Mouse (Mus musculus) heart, embryonic 13.5 days (tissue): Measurements from ENCODE around the gene Plxnd1. TPM values are rescaled to one million over a fixed set of nuclear protein-coding genes. Genes with fewer than 3 reads are reported as not detected.
A peak's percentile ranks its signal among the peaks of the same experiment; 100 is the strongest.

Experiments used
- ATAC-seq: fragments of 200-750 bp; cut with Nextera tagmentation; 2 replicates; pipeline ENCODE4 v1.8.0; 2017; ENCODE audit warnings: moderate TSS enrichment; ENCODE audit not compliant: insufficient number of reproducible peaks, low FRiP score, low TSS enrichment; ENCODE audit errors: extremely low read depth
- H3K27ac ChIP-seq: fragments of 300-500 bp; sonication (generic); replicated peaks from 2 replicates; pipeline ENCODE4 v1.5.1; 2015; ENCODE audit warnings: moderate library complexity, mild to moderate bottlenecking, inconsistent platforms
- H3K27me3 ChIP-seq: fragments of 300-500 bp; sonication (generic); replicated peaks from 2 replicates; pipeline ENCODE4 v1.6.1; 2015; ENCODE audit warnings: mild to moderate bottlenecking, inconsistent platforms
- H3K36me3 ChIP-seq: fragments of 300-500 bp; sonication (generic); 2 replicates; pipeline ENCODE4 v1.6.1; 2015; ENCODE audit warnings: mild to moderate bottlenecking, inconsistent platforms
- H3K4me1 ChIP-seq: fragments of 300-500 bp; sonication (generic); 2 replicates; pipeline ENCODE4 v1.6.1; 2015; ENCODE audit warnings: inconsistent platforms
- H3K4me2 ChIP-seq: fragments of 300-500 bp; sonication (generic); 2 replicates; pipeline ENCODE4 v1.6.1; 2015; ENCODE audit warnings: inconsistent platforms, mild to moderate bottlenecking, moderate library complexity
- H3K4me3 ChIP-seq: fragments of 300-500 bp; sonication (generic); 2 replicates; pipeline ENCODE4 v1.5.1; 2015; ENCODE audit warnings: moderate library complexity, mild to moderate bottlenecking, inconsistent platforms
- H3K9ac ChIP-seq: fragments of 300-500 bp; sonication (generic); 2 replicates; pipeline ENCODE4 v1.6.1; 2015; ENCODE audit warnings: inconsistent platforms, mild to moderate bottlenecking, moderate library complexity
- H3K9me3 ChIP-seq: fragments of 300-500 bp; sonication (generic); 2 replicates; pipeline ENCODE4 v1.6.1; 2016; ENCODE audit warnings: inconsistent platforms
- WGBS: fragments of 180-500 bp; shearing (Covaris S2); methylation state at CpG from one replicate; pipeline ENCODE4 v1.1.7; 2015; ENCODE audit warnings: mixed read lengths; 5-methylcytosine and 5-hydroxymethylcytosine counted together
- polyA plus RNA-seq: library from polyadenylated mRNA; unstranded; fragments of >200 nt; fragmentation: Nextera tagmentation; extraction: Ambion mirVana; gene quantifications from 2 replicates; pipeline ENCODE4 v1.2.1, GENCODE M21; 2015

Gene Plxnd1
- polyA plus RNA-seq, 1 experiment from 2014 or later = 39.6 TPM

- no peaks in the 10 kb centered on the region for H3K36me3 ChIP-seq
- peaks cover 20% of the 10 kb centered on the region for H3K4me1 ChIP-seq
Observed at GRCm38 (mm10) chr6:115932391-115932790, 62.4 kb downstream of the Plxnd1 start.

GRCm38 (mm10) chr6:115931639-115932038, 63.2 kb downstream of the Plxnd1 start, which contains the start of gene Rho:
Gene Rho, plus strand, starts transcription at chr6:115931748.
- H3K27me3 ChIP-seq = no peaks in the 10 kb centered on the region; the same call in 1 of the 2 replicates
- ATAC-seq = no peak
- WGBS = 78% methylated on average over 14 of the region's 14 CpGs
- H3K4me1 ChIP-seq = peaks cover 20% of the 10 kb centered on the region
- H3K36me3 ChIP-seq = no peaks in the 10 kb centered on the region
- no peak within 1 kb of the TSS for H3K27ac ChIP-seq
- H3K9me3 ChIP-seq = no peaks in the 10 kb centered on the region
- H3K9ac ChIP-seq = peak within 1 kb of the TSS; percentile 40; the same call in 1 of the 2 replicates
- no peak within 1 kb of the TSS for H3K4me3 ChIP-seq
- H3K4me2 ChIP-seq = no peak within 1 kb of the TSS

More at GRCm38 (mm10) chr6:115932391-115932790, 62.4 kb downstream of the Plxnd1 start:
- 79% methylated on average over 3 of the region's 3 CpGs for WGBS
- H3K4me2 ChIP-seq = no peak overlapping the region
- H3K27ac ChIP-seq = no peak overlapping the region
- no peak overlapping the region for H3K9ac ChIP-seq
- no peaks in the 10 kb centered on the region; the same call in 1 of the 2 replicates for H3K27me3 ChIP-seq
- no peak overlapping the region for H3K4me3 ChIP-seq
- no peaks in the 10 kb centered on the region for H3K9me3 ChIP-seq
- no peak for ATAC-seq

- WGBS = 25% methylated on average over 5 of the region's 5 CpGs
- H3K27ac ChIP-seq = peak overlapping the region; percentile 6; the same call in 1 of the 2 replicates
- no peak overlapping the region for H3K4me3 ChIP-seq
- no peaks in the 10 kb centered on the region; the same call in 1 of the 2 replicates for H3K27me3 ChIP-seq
- H3K4me2 ChIP-seq = no peak overlapping the region
- H3K4me1 ChIP-seq = peaks cover 25% of the 10 kb centered on the region
- ATAC-seq = no peak
- no peaks in the 10 kb centered on the region for H3K9me3 ChIP-seq
- H3K36me3 ChIP-seq = no peaks in the 10 kb centered on the region
- no peak overlapping the region for H3K9ac ChIP-seq
Observed at GRCm38 (mm10) chr6:115930018-115930417, 64.8 kb downstream of the Plxnd1 start.

GRCm38 (mm10) chr6:115927292-115928242, 67.2 kb downstream of the Plxnd1 start:
- no peaks in the 10 kb centered on the region; the same call in 1 of the 2 replicates for H3K27me3 ChIP-seq
- H3K9ac ChIP-seq = no peak overlapping the region
- no peak for ATAC-seq
- H3K9me3 ChIP-seq = no peaks in the 10 kb centered on the region
- peaks cover 9% of the 10 kb centered on the region; the same call in 1 of the 2 replicates for H3K36me3 ChIP-seq
- no peak overlapping the region for H3K27ac ChIP-seq
- H3K4me3 ChIP-seq = no peak overlapping the region
- H3K4me1 ChIP-seq = peaks cover 36% of the 10 kb centered on the region
- 81% methylated on average over 10 of the region's 10 CpGs for WGBS
- no peak overlapping the region for H3K4me2 ChIP-seq

- Histone ChIP-seq H3K27ac (no peak overlapping the region), H3K9ac (no peak overlapping the region), H3K36me3 (peaks cover 9% of the 10 kb centered on the region; the same call in 1 of the 2 replicates), H3K4me2 (no peak overlapping the region), H3K4me3 (no peak overlapping the region), H3K27me3 (no peaks in the 10 kb centered on the region), H3K4me1 (peaks cover 33% of the 10 kb centered on the region), H3K9me3 (no peaks in the 10 kb centered on the region)
- WGBS = 83% methylated on average over 10 of the region's 10 CpGs
- no peak for ATAC-seq
Observed at GRCm38 (mm10) chr6:115926416-115926815, 68.4 kb downstream of the Plxnd1 start.

- Histone ChIP-seq H3K4me3 (no peak overlapping the region), H3K9ac (peak overlapping the region; percentile 47; the same call in 1 of the 2 replicates), H3K4me2 (no peak overlapping the region), H3K27me3 (no peaks in the 10 kb centered on the region), H3K36me3 (peaks cover 9% of the 10 kb centered on the region; the same call in 1 of the 2 replicates), H3K9me3 (no peaks in the 10 kb centered on the region), H3K4me1 (peaks cover 35% of the 10 kb centered on the region), H3K27ac (peak overlapping the region; percentile 25; the same call in 1 of the 2 replicates)
- WGBS = 27% methylated on average over 6 of the region's 6 CpGs
- peak; percentile 40; the same call in 1 of the 2 replicates for ATAC-seq
Observed at GRCm38 (mm10) chr6:115924829-115925228, 70.0 kb downstream of the Plxnd1 start.

GRCm38 (mm10) chr6:115919876-115920275, 74.9 kb downstream of the Plxnd1 start:
- Histone ChIP-seq H3K27ac (no peak overlapping the region), H3K9me3 (no peaks in the 10 kb centered on the region), H3K4me3 (no peak overlapping the region), H3K36me3 (peaks cover 9% of the 10 kb centered on the region; the same call in 1 of the 2 replicates), H3K4me2 (no peak overlapping the region), H3K27me3 (no peaks in the 10 kb centered on the region), H3K9ac (no peak overlapping the region), H3K4me1 (peaks cover 61% of the 10 kb centered on the region)
- 76% methylated on average over 5 of the region's 5 CpGs for WGBS
- no peak for ATAC-seq

- no peak overlapping the region for H3K27ac ChIP-seq
- peaks cover 5% of the 10 kb centered on the region; the same call in 1 of the 2 replicates for H3K36me3 ChIP-seq
- no peaks in the 10 kb centered on the region for H3K27me3 ChIP-seq
- 78% methylated on average over 1 of the region's 1 CpGs for WGBS
- ATAC-seq = no peak
- H3K4me3 ChIP-seq = no peak overlapping the region
- H3K4me2 ChIP-seq = no peak overlapping the region
- H3K9me3 ChIP-seq = no peaks in the 10 kb centered on the region
- peaks cover 59% of the 10 kb centered on the region for H3K4me1 ChIP-seq
- H3K9ac ChIP-seq = no peak overlapping the region
Observed at GRCm38 (mm10) chr6:115918615-115919014, 76.2 kb downstream of the Plxnd1 start.

- H3K4me3 ChIP-seq = no peak overlapping the region
Observed at GRCm38 (mm10) chr6:115916611-115917010, 78.2 kb downstream of the Plxnd1 start.

GRCm38 (mm10) chr6:115915601-115916445, 79.0 kb downstream of the Plxnd1 start:
- peak overlapping the region; percentile 91 for H3K27ac ChIP-seq
- H3K4me1 ChIP-seq = peaks cover 82% of the 10 kb centered on the region
- H3K9me3 ChIP-seq = no peaks in the 10 kb centered on the region
- H3K36me3 ChIP-seq = no peaks in the 10 kb centered on the region
- H3K9ac ChIP-seq = peak overlapping the region; percentile 64
- WGBS = 18% methylated on average over 17 of the region's 17 CpGs
- no peaks in the 10 kb centered on the region for H3K27me3 ChIP-seq
- H3K4me3 ChIP-seq = no peak overlapping the region
- ATAC-seq = no peak
- H3K4me2 ChIP-seq = peak overlapping the region; percentile 43

More at GRCm38 (mm10) chr6:115916611-115917010, 78.2 kb downstream of the Plxnd1 start:
- no peaks in the 10 kb centered on the region for H3K36me3 ChIP-seq
- WGBS = 40% methylated on average over 5 of the region's 5 CpGs
- H3K27ac ChIP-seq = peak overlapping the region; percentile 91
- ATAC-seq = no peak
- H3K4me1 ChIP-seq = peaks cover 74% of the 10 kb centered on the region
- H3K27me3 ChIP-seq = no peaks in the 10 kb centered on the region
- H3K4me2 ChIP-seq = peak overlapping the region; percentile 43
- peak overlapping the region; percentile 64; the same call in 1 of the 2 replicates for H3K9ac ChIP-seq
- no peaks in the 10 kb centered on the region for H3K9me3 ChIP-seq
